Mouse (Mus musculus) ES-Bruce4 (cell line): ENCODE measurements around the gene Hba-a2.

ENCODE experiments used
- CTCF ChIP-seq: IDR thresholded peaks from one replicate; pipeline ENCODE4 v1.8.1; 2011; ENCODE audit warnings: low read depth, low read length
- EP300 ChIP-seq: IDR thresholded peaks from 2 replicates; pipeline ENCODE4 v1.6.1; 2011; ENCODE audit warnings: low read depth, low read length; ENCODE audit not compliant: insufficient read depth
- POLR2A ChIP-seq: IDR thresholded peaks from one replicate; pipeline ENCODE4 v1.8.1; 2011; ENCODE audit warnings: low read length; ENCODE audit not compliant: insufficient read depth

DNA sequence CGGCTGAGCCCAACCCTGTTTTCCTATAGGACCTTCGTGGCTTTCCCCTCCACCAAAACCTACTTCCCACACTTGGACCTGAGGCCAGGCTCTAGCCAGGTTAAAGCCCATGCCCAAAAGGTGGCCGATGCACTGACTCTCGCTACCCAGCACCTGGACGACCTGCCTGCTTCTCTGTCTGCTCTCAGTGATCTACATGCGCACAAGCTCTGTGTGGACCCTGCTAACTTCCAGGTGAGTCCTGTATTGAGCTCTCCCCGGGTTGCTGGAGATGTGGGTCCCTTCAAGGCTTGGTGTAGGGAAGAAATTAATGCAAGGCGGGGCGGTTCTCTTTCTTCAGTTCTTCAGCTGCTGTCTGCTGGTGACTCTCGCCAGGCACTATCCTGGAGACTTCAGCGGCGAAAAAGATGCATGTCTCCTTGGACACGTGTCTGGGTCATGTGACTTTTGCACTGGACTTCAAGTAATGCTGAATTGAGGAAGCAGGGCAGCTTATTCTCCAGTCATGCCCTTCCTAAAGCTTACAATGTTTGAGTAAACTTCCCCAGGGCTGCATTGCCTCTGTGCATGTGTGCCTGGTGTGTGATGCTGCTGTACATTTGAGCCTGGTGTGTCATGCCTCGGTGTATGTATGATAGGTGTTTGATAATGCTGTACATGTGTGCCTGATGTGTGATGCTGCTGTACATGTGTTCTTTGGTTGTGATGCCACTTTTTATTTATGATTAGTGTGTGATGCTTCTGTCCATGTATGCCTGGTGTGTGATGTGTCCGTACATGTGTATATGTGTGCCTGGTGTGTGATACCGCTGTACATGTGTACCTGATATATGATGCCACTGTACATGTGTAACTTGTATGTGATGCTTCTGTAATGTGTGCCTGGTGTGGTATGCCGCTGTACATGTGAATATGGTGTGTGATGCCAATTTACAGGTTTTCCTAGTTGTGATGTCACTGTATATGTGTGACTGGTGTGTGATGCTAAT is 4.3 kb downstream of the Hba-a2 start:
- TF ChIP-seq EP300 (no peak), CTCF (no peak), POLR2A (no peak)
